ENCODE assay signal across 16 mouse cellular contexts in the genomic region with DNA sequence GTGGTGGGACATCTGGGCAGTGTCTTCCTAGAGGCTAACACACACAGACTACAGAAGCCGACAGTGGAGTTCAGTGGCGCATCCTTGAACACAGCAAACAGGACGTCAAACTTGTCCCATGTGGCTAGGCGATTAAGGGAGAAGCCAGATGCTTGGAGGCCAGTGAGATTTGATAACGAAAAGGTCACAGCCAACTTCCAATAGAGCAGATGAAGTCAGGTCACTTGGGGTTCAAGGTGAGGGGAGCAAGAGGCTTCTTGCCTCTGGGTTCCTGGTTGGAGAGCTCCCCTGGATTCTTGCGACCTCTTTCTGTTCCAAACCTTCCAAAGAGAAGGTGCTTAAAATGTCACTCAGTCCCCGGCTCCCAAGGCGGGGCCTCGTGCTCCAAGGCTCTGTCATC. TPM values are rescaled to one million over a fixed set of nuclear protein-coding genes. Genes with fewer than 3 reads are reported as not detected.
A peak's percentile ranks its signal among the peaks of the same experiment; 100 is the strongest.
DNase-seq lines count a peak whose midpoint lies in the region; TF ChIP-seq lines count a peak whose summit lies in the region.
"Had no signal": no experiment of that assay in that cellular context is flagged by ENCODE, and none has a peak within 500 bp of the region (broad histone marks: within the 10 kb centered on the region; RNA-seq: fewer than 3 reads in every experiment).

No protein-coding gene starts in this region.

- peak overlapping the region; percentile 98 for H3K27ac ChIP-seq in kidney, adult 2 months (ENCODE audit: insufficient read depth, low read depth, low read length)

- H3K27me3 ChIP-seq in kidney, adult 2 months (replicated peaks; ENCODE audit: control insufficient read depth, insufficient read depth, low read length), result no peaks in the 10 kb centered on the region

- H3K4me3 ChIP-seq in kidney, adult 2 months (ENCODE audit: insufficient read depth, low read depth, low read length), result no peak overlapping the region
- H3K4me3 ChIP-seq: erythroblast, embryonic 14.5 days had no signal

- no peak for TF ChIP-seq CTCF in kidney, adult 2 months (conservative IDR thresholded peaks at IDR 0.05; ENCODE audit: insufficient read depth, insufficient read length, low read depth, low read length)

- 72% methylated on average over 9 of the region's 9 CpGs for WGBS in kidney, adult 2 months

- DNase-seq in adrenal gland, adult 2 months, result peak; percentile 47
- DNase-seq in adrenal gland, postnatal 4 days (ENCODE audit: low spot score in 2 of 2), result no peak
- no peak for DNase-seq in kidney, adult 2 months
- no peak for DNase-seq in kidney, adult 18-20 months
- DNase-seq in thymus, postnatal 0 days (ENCODE audit: low spot score), result peak; percentile 10
- DNase-seq in thymus, postnatal 36 days, result no peak
- DNase-seq in layer of hippocampus, postnatal 10 days (ENCODE audit: low spot score in 2 of 2), result no peak
- no peak for DNase-seq in left cerebral cortex, adult 11 months (ENCODE audit: low spot score)
- DNase-seq: cerebellum, adult 2 months; kidney, adult 8-10 months; layer of hippocampus, adult 9-11 months; left cerebral cortex, postnatal 4 days; lung, adult 2 months had no signal

- TF ChIP-seq POLR2A in kidney, adult 2 months (IDR thresholded peaks at IDR 0.05; ENCODE audit: low read depth, low read length), result no peak

- no peaks in the 10 kb centered on the region for H3K36me3 ChIP-seq in kidney, adult 2 months (ENCODE audit: control insufficient read depth, insufficient read depth, low read length)

- H3K4me1 ChIP-seq in kidney, adult 2 months (ENCODE audit: control insufficient read depth, insufficient read depth, low read length), result peaks cover 39% of the 10 kb centered on the region

RNA-seq across cellular contexts. Expression of a gene that starts 7.6 kb away (rescaled TPM):
- 10 to 100 TPM in 1 of 2 experiments, 1 to 10 TPM in 1; 1.8 to 24.0 TPM for total RNA-seq in adrenal gland, adult 2 months (2021)
- 0.13 and 0.26 TPM in 2 replicates for polyA plus RNA-seq in adrenal gland, adult 2 months (2012; rRNA removed)
- 10 to 100 TPM; 17.8 to 30.5 TPM for total RNA-seq in adrenal gland, postnatal 4 days (2021)
- polyA plus RNA-seq in kidney, adult 2 months (2012; rRNA removed), result 322 and 349 TPM in 2 replicates
- 0.07 and 0.17 TPM in 2 replicates for polyA plus RNA-seq in thymus, postnatal 0 days (2015; fragmentation: Nextera tagmentation; extraction: Ambion mirVana)
- total RNA-seq in layer of hippocampus, postnatal 10 days (2021), result not detected
- total RNA-seq: heart, postnatal 10 days; left cerebral cortex, postnatal 4 days had no signal
- polyA plus RNA-seq: cerebellum, adult 2 months; erythroblast, embryonic 14.5 days; stomach, embryonic 14.5 days had no signal

RNA-seq across cellular contexts. Expression of a gene that starts 29.4 kb away (rescaled TPM):
- total RNA-seq in adrenal gland, adult 2 months (2021), result 10 to 100 TPM; 48.4 to 76.6 TPM
- polyA plus RNA-seq in adrenal gland, adult 2 months (2012; rRNA removed), result 69.3 and 101 TPM in 2 replicates
- 10 to 100 TPM; 28.8 to 33.7 TPM for total RNA-seq in adrenal gland, postnatal 4 days (2021)
- polyA plus RNA-seq in kidney, adult 2 months (2012; rRNA removed), result 12.5 and 14.8 TPM in 2 replicates
- polyA plus RNA-seq in thymus, postnatal 0 days (2015; fragmentation: Nextera tagmentation; extraction: Ambion mirVana), result 0.69 and 0.78 TPM in 2 replicates
- 1 to 10 TPM; 1.7 to 1.8 TPM for total RNA-seq in layer of hippocampus, postnatal 10 days (2021)

RNA-seq across cellular contexts. Expression of a gene that starts 34.9 kb away (rescaled TPM):
- 1 to 10 TPM; 4.9 to 5.5 TPM for total RNA-seq in adrenal gland, adult 2 months (2021)
- polyA plus RNA-seq in adrenal gland, adult 2 months (2012; rRNA removed), result 6.3 and 7.7 TPM in 2 replicates
- total RNA-seq in adrenal gland, postnatal 4 days (2021), result 1 to 10 TPM; 7.3 to 7.7 TPM
- 2.6 and 3.1 TPM in 2 replicates for polyA plus RNA-seq in kidney, adult 2 months (2012; rRNA removed)
- 0.76 and 1.0 TPM in 2 replicates for polyA plus RNA-seq in thymus, postnatal 0 days (2015; fragmentation: Nextera tagmentation; extraction: Ambion mirVana)
- 1 to 10 TPM; 4.8 TPM for total RNA-seq in layer of hippocampus, postnatal 10 days (2021)

RNA-seq across cellular contexts. Expression of a gene that starts 43.8 kb away (rescaled TPM):
- total RNA-seq in adrenal gland, adult 2 months (2021), result 100 to 1,000 TPM; 129 to 161 TPM
- polyA plus RNA-seq in adrenal gland, adult 2 months (2012; rRNA removed), result 31.7 and 45.2 TPM in 2 replicates
- total RNA-seq in adrenal gland, postnatal 4 days (2021), result 100 to 1,000 TPM; 122 to 124 TPM
- 61.6 and 75.5 TPM in 2 replicates for polyA plus RNA-seq in kidney, adult 2 months (2012; rRNA removed)
- 123 and 135 TPM in 2 replicates for polyA plus RNA-seq in thymus, postnatal 0 days (2015; fragmentation: Nextera tagmentation; extraction: Ambion mirVana)
- 100 to 1,000 TPM in 1 of 2 experiments, 10 to 100 TPM in 1; 96.6 to 106 TPM for total RNA-seq in layer of hippocampus, postnatal 10 days (2021)

RNA-seq across cellular contexts. Expression of a gene that starts 57.6 kb away (rescaled TPM):
- total RNA-seq in adrenal gland, adult 2 months (2021), result 10 to 100 TPM; 21.8 to 38.2 TPM
- polyA plus RNA-seq in adrenal gland, adult 2 months (2012; rRNA removed), result 25.0 and 28.1 TPM in 2 replicates
- 10 to 100 TPM; 29.9 to 31.1 TPM for total RNA-seq in adrenal gland, postnatal 4 days (2021)
- polyA plus RNA-seq in kidney, adult 2 months (2012; rRNA removed), result 26.3 and 29.2 TPM in 2 replicates
- 67.6 and 70.6 TPM in 2 replicates for polyA plus RNA-seq in thymus, postnatal 0 days (2015; fragmentation: Nextera tagmentation; extraction: Ambion mirVana)
- 10 to 100 TPM; 51.0 to 57.2 TPM for total RNA-seq in layer of hippocampus, postnatal 10 days (2021)

Comparison
In these comparisons a context has a peak if more than half of its experiments do, and no peak if none do; other contexts are left out.
1. DNase-seq: peak in adrenal gland, adult 2 months (single experiment) and thymus, postnatal 0 days (single experiment); none in adrenal gland, postnatal 4 days (0 of 2), kidney, adult 2 months (single experiment), kidney, adult 18-20 months (single experiment), thymus, postnatal 36 days (0 of 2), layer of hippocampus, postnatal 10 days (0 of 2) and left cerebral cortex, adult 11 months (single experiment).
2. RNA of a gene that starts 29.4 kb away (total RNA-seq): 48.4 to 76.6 TPM in adrenal gland, adult 2 months and 28.8 to 33.7 TPM in adrenal gland, postnatal 4 days; 1.7 to 1.8 TPM in layer of hippocampus, postnatal 10 days; every median in the first group is over 10 times any median in the second.